Mouse (Mus musculus) G1E-ER4 (cell line): ENCODE measurements around the gene Ptbp3. TPM values are rescaled to one million over a fixed set of nuclear protein-coding genes. Genes with fewer than 3 reads are reported as not detected.

Source experiments
- GATA1 ChIP-seq: IDR thresholded peaks from one replicate; pipeline ENCODE4 v1.8.0; 2012; ENCODE audit warnings: low read length, inconsistent platforms
- polyA plus RNA-seq: library from polyadenylated mRNA; stranded (reverse); fragments of >175 nt; gene quantifications from 2 replicates; pipeline ENCODE4 v1.2.3, GENCODE M21; 2012

The Ptbp3 gene
- polyA plus RNA-seq, 1 experiment: 94.6 TPM

- no peak for TF ChIP-seq GATA1
Measured at GRCm38 (mm10) chr4:59565571-59566188, 16.5 kb upstream of the Ptbp3 start.

DNA sequence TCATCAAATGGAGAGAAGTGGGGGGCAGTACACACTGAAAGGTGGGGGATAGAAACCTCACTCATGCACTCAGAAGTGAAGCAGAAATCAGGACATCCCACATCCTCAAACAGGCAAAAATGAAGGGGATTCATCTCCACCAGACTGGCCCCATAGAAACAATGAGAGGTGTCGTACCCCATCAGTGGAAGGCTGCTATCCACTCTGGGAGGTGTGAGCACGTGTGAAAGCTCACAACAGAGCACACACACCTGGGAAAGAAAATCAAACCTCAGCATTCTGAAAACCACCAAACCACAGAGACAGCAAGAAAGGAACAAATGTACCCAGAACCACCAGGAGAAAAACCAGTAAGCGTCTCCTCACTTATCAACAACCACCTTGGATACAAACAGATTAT lies 15.0 kb upstream of the Ptbp3 start:
- TF ChIP-seq GATA1: no peak

DNA sequence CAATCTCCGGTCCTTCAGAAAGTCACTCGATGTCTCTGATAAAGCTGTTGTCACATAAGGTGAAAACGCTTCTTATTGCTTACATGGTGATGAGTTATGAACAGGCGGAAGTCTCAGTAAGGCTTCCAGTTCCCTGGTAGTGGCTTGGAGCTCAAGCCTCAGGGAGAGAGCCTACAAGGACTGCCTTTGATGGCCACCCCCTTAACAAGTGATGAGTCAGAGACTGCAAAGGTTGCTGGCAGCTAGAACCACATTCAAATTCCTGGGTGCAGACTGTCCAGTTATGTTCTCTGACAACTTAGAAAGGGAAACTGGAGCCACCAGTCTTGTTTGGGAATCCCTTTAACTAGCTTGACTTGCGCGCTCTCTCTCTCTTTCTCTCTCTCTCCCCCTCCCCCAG lies 11.0 kb upstream of the Ptbp3 start:
- no peak for TF ChIP-seq GATA1

- TF ChIP-seq GATA1: no peak
Measured at GRCm38 (mm10) chr4:59558096-59558720, 9.0 kb upstream of the Ptbp3 start.

GRCm38 (mm10) chr4:59555177-59555576 lies 6.0 kb upstream of the Ptbp3 start:
- TF ChIP-seq GATA1: no peak

DNA sequence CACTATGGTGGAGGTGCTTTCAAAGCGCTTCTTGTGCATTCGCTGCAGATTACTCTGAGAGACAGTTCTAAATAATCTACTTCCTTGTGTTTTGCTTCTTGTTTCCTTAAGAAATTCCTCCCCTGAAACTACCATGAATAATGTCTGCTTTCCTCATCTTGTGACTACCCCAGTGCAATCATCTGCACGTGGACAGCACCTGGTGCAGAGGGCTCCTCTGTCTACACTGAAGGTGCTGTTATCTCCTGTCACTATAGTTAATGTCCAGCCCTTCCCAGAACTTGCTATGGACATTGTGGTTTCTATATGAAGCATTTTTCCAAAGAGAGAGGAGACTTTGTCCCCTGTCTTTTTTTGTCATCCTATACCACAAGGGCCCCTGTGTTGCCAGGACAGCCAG lies 4.4 kb upstream of the Ptbp3 start:
- TF ChIP-seq GATA1: no peak

DNA sequence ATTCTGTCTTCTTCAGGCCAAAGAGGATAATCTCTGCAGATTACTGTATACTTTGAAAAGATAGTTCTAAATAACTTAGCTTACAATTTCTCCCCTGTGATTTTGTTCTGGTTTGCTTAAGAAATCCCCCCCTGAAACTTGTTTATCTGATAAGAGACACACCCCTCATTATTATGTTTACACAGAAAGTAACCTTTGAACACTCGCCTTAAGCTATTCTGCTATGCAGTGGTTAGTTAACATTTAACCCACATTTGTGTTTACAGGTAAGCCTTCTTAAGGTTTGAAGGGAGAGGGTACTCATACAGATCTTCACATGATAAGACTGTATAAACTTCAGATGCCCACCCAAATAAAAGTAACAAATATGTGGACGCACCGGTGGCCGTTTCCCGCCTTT lies 3.7 kb upstream of the Ptbp3 start:
- TF ChIP-seq GATA1: no peak

GRCm38 (mm10) chr4:59551901-59552300 lies 2.7 kb upstream of the Ptbp3 start:
- no peak for TF ChIP-seq GATA1

DNA sequence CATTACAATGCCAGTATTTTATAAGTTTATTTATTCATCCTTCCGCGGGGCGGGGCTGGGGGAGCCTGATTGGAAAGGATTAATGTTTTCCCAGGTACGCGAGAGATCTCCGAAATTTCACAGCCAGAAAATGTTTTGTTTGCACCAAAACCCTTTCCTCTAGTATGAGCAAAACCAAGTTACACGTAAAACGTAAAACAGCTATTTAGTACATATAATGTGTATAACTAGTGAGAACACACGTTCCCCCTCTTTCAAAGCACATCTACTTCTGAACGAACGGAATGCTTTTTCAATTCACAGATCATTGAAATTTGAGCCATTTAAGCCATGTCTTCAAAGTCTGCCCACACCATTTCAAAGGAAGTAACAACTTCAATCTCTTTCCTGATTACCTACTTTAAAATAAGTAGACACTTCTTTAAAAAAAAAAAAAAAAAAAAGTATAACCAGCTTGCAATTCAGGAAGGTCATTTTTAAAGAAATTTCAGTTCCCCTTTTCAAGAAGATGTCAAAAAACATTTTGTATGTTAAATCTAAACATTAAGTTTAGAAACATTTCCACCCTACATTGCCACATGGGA lies 905 bp upstream of the Ptbp3 start:
- TF ChIP-seq GATA1: no peak

DNA sequence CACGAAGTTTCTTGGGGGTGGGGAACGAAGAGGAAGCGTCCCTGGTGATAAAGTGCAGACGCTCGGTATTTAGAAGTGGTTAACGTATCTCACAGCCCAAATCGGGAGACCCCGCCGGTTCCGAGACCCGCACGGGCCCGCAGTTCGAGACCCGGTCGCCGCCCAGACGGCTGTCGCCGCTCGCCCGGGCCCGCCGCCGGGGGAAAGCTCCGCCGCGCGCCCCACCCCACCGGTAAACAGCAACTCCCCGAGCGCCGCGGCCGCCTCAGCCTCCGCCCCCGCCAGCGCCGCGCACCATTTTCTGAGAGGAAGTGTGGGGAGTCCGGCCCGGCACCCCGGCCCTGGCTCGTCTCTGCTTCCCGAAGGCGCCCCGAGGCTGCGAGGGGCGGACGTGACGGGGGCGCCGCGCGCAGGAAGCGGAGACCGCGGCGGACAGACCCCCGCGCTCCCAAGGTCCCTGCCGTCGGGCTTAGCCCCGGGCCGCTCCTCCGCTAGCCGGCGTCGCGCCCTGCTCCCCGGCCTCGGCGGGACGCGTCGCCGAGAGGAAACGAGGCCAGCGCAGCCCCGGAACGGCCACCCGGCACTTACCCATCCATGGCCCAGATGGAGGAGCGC lies 497 bp downstream of the Ptbp3 start:
- no peak for TF ChIP-seq GATA1

GRCm38 (mm10) chr4:59548011-59548559 lies 1.1 kb downstream of the Ptbp3 start:
- TF ChIP-seq GATA1: no peak

GRCm38 (mm10) chr4:59547136-59547889 lies 1.9 kb downstream of the Ptbp3 start:
- TF ChIP-seq GATA1: no peak

DNA sequence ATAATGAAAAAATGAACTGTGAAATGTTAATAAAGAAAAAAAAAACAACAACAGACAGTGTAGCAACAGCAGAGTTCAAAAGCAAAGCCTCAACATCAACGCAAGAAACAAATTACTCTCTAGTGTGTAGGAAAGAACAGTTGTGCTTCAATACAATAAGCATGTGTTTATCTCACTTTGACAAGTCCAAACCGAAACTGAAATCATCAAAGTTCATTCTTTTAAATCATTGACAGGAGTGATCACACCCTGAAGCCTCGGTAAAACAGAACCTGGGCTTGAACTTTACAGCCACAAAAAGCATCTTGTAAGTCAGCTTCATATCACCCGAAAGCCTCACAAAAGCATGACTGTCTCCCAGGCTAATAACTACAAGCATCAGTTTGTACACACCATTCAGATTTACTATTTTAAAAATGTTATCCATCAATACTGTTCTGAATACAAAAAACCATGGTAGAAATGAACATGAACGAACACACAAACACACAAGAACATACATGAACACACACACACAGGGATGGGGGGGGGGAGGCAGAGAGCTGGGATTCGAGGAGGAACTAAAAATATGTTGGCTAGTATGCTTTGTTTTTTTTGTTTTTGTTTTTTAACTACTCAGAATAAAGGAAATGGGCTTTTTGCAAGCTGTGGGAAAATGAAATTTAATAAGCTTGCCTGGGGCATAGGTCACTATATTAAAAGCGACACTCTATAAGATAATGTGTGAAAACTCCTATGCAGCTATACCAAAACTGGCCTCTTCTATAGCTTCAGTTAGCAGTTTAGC lies 2.7 kb downstream of the Ptbp3 start:
- TF ChIP-seq GATA1: no peak

- TF ChIP-seq GATA1: no peak
Measured at GRCm38 (mm10) chr4:59544654-59545053, 4.5 kb downstream of the Ptbp3 start.

DNA sequence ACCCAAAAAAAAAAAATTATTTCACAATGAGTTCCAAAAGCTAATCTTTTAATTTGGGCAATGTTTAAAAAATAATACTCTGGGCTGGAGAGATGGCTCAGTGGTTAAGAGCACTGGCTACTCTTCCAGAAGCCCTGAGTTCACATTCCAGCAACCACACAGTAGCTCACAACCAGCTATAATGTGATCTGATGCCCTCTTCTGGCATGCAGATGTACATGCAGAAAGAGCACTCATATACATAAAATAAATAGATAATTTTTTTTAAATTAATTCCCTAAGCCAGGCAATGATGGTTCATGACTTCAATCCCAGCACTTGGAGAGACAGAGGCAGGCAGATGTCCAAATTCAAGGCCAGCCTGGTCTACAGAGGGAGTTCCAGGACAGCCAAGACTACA lies 6.2 kb downstream of the Ptbp3 start:
- no peak for TF ChIP-seq GATA1
